Mouse (Mus musculus) intestine, postnatal 0 days (tissue): ENCODE data around the gene Cspg5. TPM values are rescaled to one million over a fixed set of nuclear protein-coding genes. Genes with fewer than 3 reads are reported as not detected.
A peak's percentile ranks its signal among the peaks of the same experiment; 100 is the strongest.

Experiments used
- ATAC-seq: fragments of 200-750 bp; cut with Nextera tagmentation; 2 replicates; pipeline ENCODE4 v1.8.0; 2017; ENCODE audit warnings: mild to moderate bottlenecking, moderate TSS enrichment, moderate library complexity
- H3K27ac ChIP-seq: fragments of 300-500 bp; sonication (generic); 2 replicates; pipeline ENCODE4 v1.5.1; 2014; ENCODE audit warnings: mild to moderate bottlenecking, low read depth, low read length, moderate library complexity
- H3K27me3 ChIP-seq: fragments of 300-500 bp; sonication (generic); replicated peaks from 2 replicates; pipeline ENCODE4 v1.6.1; 2014; ENCODE audit warnings: low read length, mixed read lengths; ENCODE audit not compliant: control insufficient read depth, insufficient read depth
- H3K36me3 ChIP-seq: fragments of 300-500 bp; sonication (generic); 2 replicates; pipeline ENCODE4 v1.6.1; 2014; ENCODE audit warnings: mild to moderate bottlenecking, moderate library complexity; ENCODE audit not compliant: control insufficient read depth, insufficient read depth
- H3K4me1 ChIP-seq: fragments of 300-500 bp; sonication (generic); replicated peaks from 2 replicates; pipeline ENCODE4 v1.6.1; 2014; ENCODE audit warnings: antibody characterized with exemption, low read length, mixed read lengths; ENCODE audit not compliant: control insufficient read depth, insufficient read depth
- H3K4me2 ChIP-seq: fragments of 300-500 bp; sonication (generic); replicated peaks from 2 replicates; pipeline ENCODE4 v1.6.1; 2014; ENCODE audit warnings: low read depth, mild to moderate bottlenecking, moderate library complexity
- H3K4me3 ChIP-seq: fragments of 300-500 bp; sonication (generic); 2 replicates; pipeline ENCODE4 v1.5.1; 2014; ENCODE audit warnings: low read depth, low read length
- H3K9ac ChIP-seq: fragments of 300-500 bp; sonication (generic); 2 replicates; pipeline ENCODE4 v1.6.1; 2014; ENCODE audit warnings: mild to moderate bottlenecking, low read depth, low read length
- H3K9me3 ChIP-seq: fragments of 300-500 bp; sonication (generic); 2 replicates; pipeline ENCODE4 v1.6.1; 2016; ENCODE audit warnings: mixed run types; ENCODE audit not compliant: control insufficient read depth
- CTCF ChIP-seq: sonication (generic); IDR thresholded peaks from 2 replicates; pipeline ENCODE4 v1.5.1; 2016; ENCODE audit warnings: low read depth, mild to moderate bottlenecking, control low read depth, antibody characterized with exemption, moderate library complexity
- WGBS: fragments of 180-500 bp; shearing (Covaris S2); extraction: QIAGEN DNeasy Blood & Tissue Kit; methylation state at CpG from one replicate; pipeline ENCODE4 v1.1.7; 2014; 5-methylcytosine and 5-hydroxymethylcytosine counted together
- microRNA-seq: library from miRNA; unstranded; fragments of <30 nt; microRNA quantifications from one replicate; pipeline ENCODE4, GENCODE M21; 2016
- polyA plus RNA-seq: library from polyadenylated mRNA; unstranded; fragments of >200 nt; fragmentation: Nextera tagmentation; extraction: Ambion mirVana; gene quantifications from 2 replicates; pipeline ENCODE4 v1.2.1, GENCODE M21; 2015

The Cspg5 gene
- polyA plus RNA-seq, 1 experiment from 2014 or later: 2.9 TPM

DNA sequence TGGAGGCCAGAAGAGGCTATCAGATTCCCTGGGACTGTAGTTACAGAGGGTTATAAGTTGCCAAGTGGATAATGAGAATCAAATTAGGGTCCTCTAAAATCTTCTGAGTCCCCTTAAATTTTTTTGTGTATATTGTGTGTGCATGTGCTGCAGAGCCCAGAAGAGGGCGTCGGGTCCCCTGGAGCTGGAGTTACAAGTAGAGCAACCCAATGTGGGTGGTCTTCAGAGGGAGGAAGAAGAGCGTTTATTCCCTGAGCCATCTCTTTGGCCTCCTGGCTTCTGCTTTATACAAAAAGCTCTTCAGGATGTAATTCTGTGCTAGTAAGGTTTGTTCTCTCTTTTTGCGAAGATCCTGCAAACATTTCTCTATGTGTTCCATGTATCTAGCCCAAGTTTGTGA is 60.9 kb downstream of the Cspg5 start:
- Histone ChIP-seq H3K36me3 (no peaks in the 10 kb centered on the region), H3K4me3 (peak overlapping the region; percentile 63), H3K9me3 (no peaks in the 10 kb centered on the region), H3K4me2 (peak overlapping the region; percentile 87), H3K27ac (peak overlapping the region; percentile 87), H3K4me1 (no peaks in the 10 kb centered on the region), H3K9ac (peak overlapping the region; percentile 59), H3K27me3 (no peaks in the 10 kb centered on the region)
- 5% methylated on average over 4 of the region's 4 CpGs for WGBS
- ATAC-seq: no peak
- TF ChIP-seq CTCF: peak; percentile 56

GRCm38 (mm10) chr9:110304969-110305651 is 61.5 kb downstream of the Cspg5 start, which contains the start of gene Elp6:
Elp6 (plus strand) TSS chr9:110305173.
- peak within 1 kb of the TSS; percentile 59 for H3K9ac ChIP-seq
- H3K27ac ChIP-seq: peak within 1 kb of the TSS; percentile 87
- ATAC-seq: peak; percentile 97
- H3K4me2 ChIP-seq: peak within 1 kb of the TSS; percentile 87
- no peaks in the 10 kb centered on the region for H3K36me3 ChIP-seq
- under 1% methylated on average over 46 of the region's 46 CpGs for WGBS
- H3K4me3 ChIP-seq: peak within 1 kb of the TSS; percentile 63
- H3K9me3 ChIP-seq: no peaks in the 10 kb centered on the region
- no peaks in the 10 kb centered on the region for H3K27me3 ChIP-seq
- TF ChIP-seq CTCF: no peak
- no peaks in the 10 kb centered on the region for H3K4me1 ChIP-seq

DNA sequence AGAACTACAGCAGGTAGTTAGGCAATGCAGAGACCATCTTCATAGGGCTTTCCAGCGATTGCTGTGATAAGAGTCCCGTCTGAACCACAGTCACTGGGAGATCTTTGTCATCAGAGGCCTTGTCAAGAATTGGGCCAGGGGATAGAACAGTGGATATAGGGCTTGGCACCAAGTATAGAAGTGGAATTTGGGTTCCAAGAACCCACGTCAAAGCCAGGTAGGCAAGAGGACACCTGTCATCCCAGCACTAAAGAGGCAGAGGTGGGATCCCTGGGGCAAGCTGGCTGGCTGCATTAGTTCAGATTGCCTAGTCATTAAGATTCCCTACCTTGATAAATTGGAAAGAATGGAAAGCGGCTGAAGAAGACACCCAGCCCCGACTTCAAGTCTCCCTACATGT is 62.8 kb downstream of the Cspg5 start:
- H3K27ac ChIP-seq: no peak overlapping the region
- 88% methylated on average over 5 of the region's 5 CpGs for WGBS
- no peaks in the 10 kb centered on the region for H3K4me1 ChIP-seq
- no peaks in the 10 kb centered on the region for H3K9me3 ChIP-seq
- H3K4me3 ChIP-seq: no peak overlapping the region
- TF ChIP-seq CTCF: no peak
- H3K9ac ChIP-seq: no peak overlapping the region
- no peaks in the 10 kb centered on the region for H3K27me3 ChIP-seq
- H3K4me2 ChIP-seq: no peak overlapping the region
- no peak for ATAC-seq
- H3K36me3 ChIP-seq: peaks cover 4% of the 10 kb centered on the region; the same call in 1 of the 2 replicates

Small RNA genes within 50 kb of the gene (microRNA-seq; reads per million reads assigned to microRNA genes)
- gene Mir6236: 33.7 reads per million, percentile 33 among the genes with 10 or more reads in this experiment

Other genes starting within 250 kb of the Cspg5 start
- 21.6 and 23.3 TPM in 2 replicates for gene Smarcc1, start 126.1 kb upstream of the Cspg5 start, polyA plus RNA-seq
- gene Dhx30, start 126.0 kb upstream of the Cspg5 start, polyA plus RNA-seq: 37.7 and 40.9 TPM in 2 replicates
- gene Elp6, start 61.4 kb downstream of the Cspg5 start, polyA plus RNA-seq: 6.3 and 7.5 TPM in 2 replicates
- gene Scap, start 89.5 kb downstream of the Cspg5 start, polyA plus RNA-seq: 14.9 and 15.7 TPM in 2 replicates
- 10.0 and 10.8 TPM in 2 replicates for gene Ptpn23, start 164.4 kb downstream of the Cspg5 start, polyA plus RNA-seq
- 1.9 and 2.1 TPM in 2 replicates for gene Ngp, start 176.0 kb downstream of the Cspg5 start, polyA plus RNA-seq
- 5.2 and 5.5 TPM in 2 replicates for gene Klhl18, start 232.9 kb downstream of the Cspg5 start, polyA plus RNA-seq
- gene Kif9, start 233.2 kb downstream of the Cspg5 start, polyA plus RNA-seq: 0.17 and 0.43 TPM in 2 replicates